Mouse (Mus musculus) CD4-positive naive resting alpha-beta T cell, adult 57 days (primary cell): ENCODE results near the gene Adrm1. TPM values are rescaled to one million over a fixed set of nuclear protein-coding genes. Genes with fewer than 3 reads are reported as not detected.

ENCODE experiments used
- total RNA-seq: library from RNA; stranded (reverse); gene quantifications from one replicate; pipeline ENCODE4 v1.2.4, GENCODE M21; 2023

Gene Adrm1
- 132 TPM for total RNA-seq

GRCm38 (mm10) chr2:180170806-180171521, at the start of gene Adrm1:
TSS of gene Adrm1 (plus strand) at chr2:180171485.

Other genes with a start within 250 kb of the Adrm1 start
- gene Taf4, start 194.8 kb upstream of the Adrm1 start, total RNA-seq = 43.8 TPM
- 45.3 TPM for gene Lsm14b, start 146.5 kb upstream of the Adrm1 start, total RNA-seq
- 143 TPM for gene Psma7, start 129.1 kb upstream of the Adrm1 start, total RNA-seq
- 6.9 TPM for gene Ss18l1, start 129.0 kb upstream of the Adrm1 start, total RNA-seq
- 22.3 TPM for gene Mtg2, start 100.9 kb upstream of the Adrm1 start, total RNA-seq
- gene Hrh3, start 67.0 kb upstream of the Adrm1 start, total RNA-seq = not detected
- gene Osbpl2, start 52.2 kb upstream of the Adrm1 start, total RNA-seq = 31.3 TPM
- 0.65 TPM for gene Lama5, start 54.4 kb downstream of the Adrm1 start, total RNA-seq
- gene Rps21, start 85.9 kb downstream of the Adrm1 start, total RNA-seq = 2,598 TPM
- gene Cables2, start 102.0 kb downstream of the Adrm1 start, total RNA-seq = 41.5 TPM
- gene Rbbp8nl, start 118.4 kb downstream of the Adrm1 start, total RNA-seq = not detected
- gene Gata5, start 163.2 kb downstream of the Adrm1 start, total RNA-seq = not detected